Mouse (Mus musculus) G1E-ER4 (cell line): ENCODE data around the gene Vmn2r4. TPM values are rescaled to one million over a fixed set of nuclear protein-coding genes. Genes with fewer than 3 reads are reported as not detected.
"Not testable (repeated sequence)": the region's sequence is repeated elsewhere in the genome, so short reads cannot be mapped to it uniquely, and the experiment has no call there.

Source experiments
- GATA1 ChIP-seq: IDR thresholded peaks from one replicate; pipeline ENCODE4 v1.8.0; 2012; ENCODE audit warnings: low read length, inconsistent platforms
- polyA plus RNA-seq: library from polyadenylated mRNA; stranded (reverse); fragments of >175 nt; gene quantifications from 2 replicates; pipeline ENCODE4 v1.2.3, GENCODE M21; 2012

Gene Vmn2r4
- polyA plus RNA-seq: not detected in 2 replicates

GRCm38 (mm10) chr3:64415268-64415667 is at the start of gene Vmn2r4:
Gene Vmn2r4 (minus strand): TSS chr3:64415368.
- not testable (repeated sequence) for TF ChIP-seq GATA1

GRCm38 (mm10) chr3:64359286-64360035 is 55.7 kb downstream of the Vmn2r4 start:
- no peak for TF ChIP-seq GATA1

Other genes starting within 250 kb of the Vmn2r4 start
- not detected in 2 replicates for gene Vmn2r3, start 125.7 kb downstream of the Vmn2r4 start, polyA plus RNA-seq
- gene Vmn2r5, start 94.5 kb upstream of the Vmn2r4 start, polyA plus RNA-seq: not detected in 2 replicates
- gene Vmn2r6, start 150.5 kb upstream of the Vmn2r4 start, polyA plus RNA-seq: not detected in 2 replicates